Mouse (Mus musculus) inflammation-experienced regulatory T-cells (primary cell): ENCODE data around the gene Rbmy. TPM values are rescaled to one million over a fixed set of nuclear protein-coding genes. Genes with fewer than 3 reads are reported as not detected.

ENCODE experiments used
- polyA plus RNA-seq, 2 experiments: library from polyadenylated mRNA; unstranded; fragments of 100-300 nt; shearing (Covaris generic); gene quantifications; one replicate each; pipeline ENCODE4 v1.2.1; 2017

Rbmy gene
- polyA plus RNA-seq: not detected

GRCm38 (mm10) chrY:2830380-2830779 lies at the start of gene Rbmy, which contains the start of gene Gm10256:
Gene Rbmy, plus strand, starts transcription at chrY:2830680.
Gene Gm10256, plus strand, starts transcription at chrY:2830699.

GRCm38 (mm10) chrY:2796105-2796504 lies 34.4 kb upstream of the Rbmy start, which contains the start of gene Gm4064:
Gene Gm4064, minus strand, starts transcription at chrY:2796205.

Other genes starting within 250 kb of the Rbmy start
- gene H2al2c, start 231.6 kb upstream of the Rbmy start, polyA plus RNA-seq: not detected
- not detected for gene Sry, start 167.0 kb upstream of the Rbmy start, polyA plus RNA-seq
- not detected for gene H2al2b, start 110.0 kb upstream of the Rbmy start, polyA plus RNA-seq
- gene Gm4064, start 34.5 kb upstream of the Rbmy start, polyA plus RNA-seq: not detected
- gene Gm10256, start within 50 bp of the Rbmy start, polyA plus RNA-seq: not detected
- not detected for gene Gm10352, start 70.3 kb downstream of the Rbmy start, polyA plus RNA-seq
- not detected for gene Gm29289, start 101.9 kb downstream of the Rbmy start, polyA plus RNA-seq